Mouse (Mus musculus) kidney, adult 2 months (tissue): ENCODE results near the gene Kdm4d.

ENCODE experiments used
- CTCF ChIP-seq: fragments of 200-500 bp; conservative IDR thresholded peaks from 2 replicates; pipeline ENCODE4 v1.5.1; 2011; ENCODE audit warnings: low read depth, mild to moderate bottlenecking, control low read depth, low read length, moderate library complexity, mixed read lengths; ENCODE audit not compliant: insufficient read depth, insufficient read length
- POLR2A ChIP-seq: fragments of 200-500 bp; IDR thresholded peaks from one replicate; pipeline ENCODE4 v1.6.1; 2011; ENCODE audit warnings: low read depth, low read length, control low read depth

GRCm38 (mm10) chr9:14532283-14532682, 32.0 kb upstream of the Kdm4d start:
- no peak for TF ChIP-seq CTCF
- no peak for TF ChIP-seq POLR2A
